Mouse (Mus musculus) MN1 (cell line): ENCODE data around the gene Exoc3l4.

Experiments
- DNase-seq: peaks from one replicate; pipeline ENCODE4 v3.0.0-alpha.2; 2016; ENCODE audit warnings: low spot score

Exoc3l4 gene

GRCm38 (mm10) chr12:111450359-111450758 is 33.5 kb downstream of the Exoc3l4 start:
- DNase-seq, result peak; percentile 47

GRCm38 (mm10) chr12:111451561-111451960 is 34.7 kb downstream of the Exoc3l4 start:
- DNase-seq, result no peak

GRCm38 (mm10) chr12:111454021-111454420 is 37.2 kb downstream of the Exoc3l4 start:
- no peak for DNase-seq

DNA sequence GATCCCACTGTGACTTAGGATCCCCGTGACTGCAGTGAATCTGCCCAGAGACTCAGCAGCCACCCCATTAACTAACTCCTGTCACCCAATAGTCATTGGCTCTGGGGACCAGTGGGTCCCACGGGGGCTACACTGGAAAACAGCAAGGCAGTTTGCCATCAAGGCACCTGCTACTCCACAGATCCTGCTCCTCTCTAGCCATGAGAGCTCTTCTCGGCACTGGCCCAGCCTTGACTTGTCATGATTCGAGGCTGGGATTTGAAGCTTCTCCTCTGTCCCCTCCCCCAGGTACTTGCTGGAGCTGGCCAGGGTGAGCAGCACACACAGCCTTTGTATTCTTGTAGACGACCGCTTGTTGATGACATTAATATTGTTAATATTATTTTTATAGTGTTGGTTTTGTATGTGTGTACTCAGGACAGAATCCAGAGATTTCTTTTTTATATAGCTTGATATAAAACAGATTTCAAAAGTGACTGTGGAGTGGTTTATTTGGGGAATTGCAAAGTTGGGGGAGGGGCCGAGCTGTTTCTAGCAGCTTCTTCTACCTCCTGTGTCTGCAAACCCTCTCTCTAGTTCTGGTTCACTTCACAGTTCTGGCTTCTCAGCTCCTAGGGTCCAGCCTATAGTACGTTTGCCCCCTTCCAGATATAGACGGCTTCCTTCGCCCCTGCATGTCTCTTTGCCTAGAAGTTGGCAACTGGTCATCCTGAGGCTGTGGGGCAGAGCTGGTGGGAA is 37.9 kb downstream of the Exoc3l4 start:
- DNase-seq, result no peak

GRCm38 (mm10) chr12:111455311-111455846 is 38.6 kb downstream of the Exoc3l4 start:
- DNase-seq, result no peak

GRCm38 (mm10) chr12:111455860-111456259 is 39.0 kb downstream of the Exoc3l4 start:
- no peak for DNase-seq

DNA sequence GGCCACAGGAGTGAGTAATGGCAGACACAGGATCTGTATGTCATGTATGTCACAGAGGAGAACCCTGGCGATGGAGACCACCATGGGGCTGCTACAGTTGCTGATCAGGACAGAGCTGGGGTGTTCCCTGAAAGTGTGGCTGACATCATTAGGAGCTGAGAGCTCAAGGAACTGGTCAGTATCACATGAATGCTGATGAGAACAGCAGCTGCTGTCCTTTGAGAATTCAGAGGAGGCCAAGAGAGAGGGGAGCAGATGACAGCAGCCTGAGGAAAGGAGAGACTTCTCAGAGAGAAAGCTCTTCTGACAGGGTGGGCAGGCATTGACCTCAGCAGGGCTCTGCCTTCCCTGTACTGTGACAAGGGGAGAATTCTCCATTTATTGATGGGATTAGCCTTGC is 40.9 kb downstream of the Exoc3l4 start:
- no peak for DNase-seq

DNA sequence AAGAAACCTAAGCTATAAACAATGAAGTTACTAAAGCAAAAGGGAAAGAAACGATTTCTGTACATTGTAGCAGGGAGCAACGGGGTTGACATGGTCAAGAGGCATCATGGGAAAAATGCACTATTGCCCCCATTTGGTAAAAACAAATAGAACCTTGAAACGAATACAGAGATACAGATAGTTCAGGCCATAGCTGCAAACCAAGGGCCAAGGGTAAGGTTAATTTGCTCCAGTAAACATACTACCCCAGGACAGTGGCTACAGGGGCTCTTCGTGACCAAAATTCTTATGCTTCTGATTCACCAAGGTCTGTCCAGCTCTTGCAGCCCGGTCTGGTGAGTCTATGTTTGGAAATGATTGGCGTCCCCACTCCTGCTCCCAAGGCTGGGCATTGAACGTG is 46.8 kb downstream of the Exoc3l4 start:
- DNase-seq, result no peak

DNA sequence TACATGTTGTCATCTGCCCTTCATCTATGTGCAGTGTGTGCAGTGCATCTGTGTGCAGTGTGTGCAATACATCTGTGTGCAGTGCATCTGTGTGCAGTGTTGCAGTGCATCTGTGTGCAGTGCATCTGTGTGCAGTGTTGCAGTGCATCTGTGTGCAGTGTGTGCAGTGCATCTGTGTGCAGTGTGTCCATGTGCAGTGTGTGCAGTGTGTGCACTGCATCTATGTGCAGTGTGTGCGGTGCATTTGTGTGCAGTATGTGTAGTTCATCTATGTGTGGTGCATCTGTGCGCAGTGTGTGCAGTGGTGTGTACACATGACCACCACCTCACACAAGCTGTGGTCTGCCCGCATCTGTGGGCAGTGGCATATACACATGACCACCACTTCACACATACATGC is 49.6 kb downstream of the Exoc3l4 start:
- DNase-seq, result no peak

GRCm38 (mm10) chr12:111468206-111468605 is 51.4 kb downstream of the Exoc3l4 start:
- no peak for DNase-seq

DNA sequence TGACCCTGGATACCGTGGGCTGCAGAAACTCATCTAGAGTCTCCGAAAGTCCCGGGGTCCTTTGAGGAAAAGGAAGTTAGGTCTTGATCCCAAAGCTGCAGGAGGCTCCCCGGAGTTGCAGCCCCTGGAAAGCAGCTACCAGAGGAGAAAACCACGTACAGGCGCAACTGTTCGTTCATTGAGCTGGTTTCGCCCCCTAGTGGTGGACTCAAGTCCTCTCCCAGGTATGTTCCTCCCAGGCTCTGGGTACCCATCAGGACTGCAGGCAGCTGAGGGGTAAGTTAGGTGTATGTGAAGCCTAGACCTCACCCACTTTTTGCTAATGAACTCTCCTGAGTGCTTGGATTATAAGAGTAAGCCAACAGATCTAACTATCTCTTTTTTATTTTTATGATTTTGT is 52.7 kb downstream of the Exoc3l4 start:
- DNase-seq, result peak; percentile 61

- no peak for DNase-seq
Measured at GRCm38 (mm10) chr12:111471119-111471518, 54.3 kb downstream of the Exoc3l4 start.

GRCm38 (mm10) chr12:111471721-111472120 is 54.9 kb downstream of the Exoc3l4 start:
- no peak for DNase-seq

DNA sequence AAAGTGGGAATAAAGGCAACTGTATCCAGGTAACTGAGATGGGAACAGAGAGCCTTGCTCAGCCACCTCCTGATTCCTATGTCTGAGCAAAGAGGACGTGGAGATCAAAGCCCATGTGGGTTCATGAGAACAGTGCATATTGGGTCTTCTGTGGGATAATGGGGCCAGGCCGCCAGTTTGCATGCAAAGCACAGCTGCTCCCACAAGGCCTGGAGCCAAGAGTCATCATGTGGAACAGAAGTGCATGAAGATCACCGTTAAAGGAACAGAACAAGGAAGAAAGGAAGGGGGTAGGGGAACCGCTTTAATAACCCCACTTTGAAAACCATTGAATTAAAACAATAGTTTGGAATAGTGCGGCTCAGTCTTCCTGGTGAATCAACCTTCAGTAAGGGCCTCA is 56.1 kb downstream of the Exoc3l4 start:
- no peak for DNase-seq

- DNase-seq, result no peak
Measured at GRCm38 (mm10) chr12:111474384-111474783, 57.6 kb downstream of the Exoc3l4 start.

- no peak for DNase-seq
Measured at GRCm38 (mm10) chr12:111474893-111475643, 58.3 kb downstream of the Exoc3l4 start.

GRCm38 (mm10) chr12:111478924-111479323 is 62.1 kb downstream of the Exoc3l4 start:
- no peak for DNase-seq

DNA sequence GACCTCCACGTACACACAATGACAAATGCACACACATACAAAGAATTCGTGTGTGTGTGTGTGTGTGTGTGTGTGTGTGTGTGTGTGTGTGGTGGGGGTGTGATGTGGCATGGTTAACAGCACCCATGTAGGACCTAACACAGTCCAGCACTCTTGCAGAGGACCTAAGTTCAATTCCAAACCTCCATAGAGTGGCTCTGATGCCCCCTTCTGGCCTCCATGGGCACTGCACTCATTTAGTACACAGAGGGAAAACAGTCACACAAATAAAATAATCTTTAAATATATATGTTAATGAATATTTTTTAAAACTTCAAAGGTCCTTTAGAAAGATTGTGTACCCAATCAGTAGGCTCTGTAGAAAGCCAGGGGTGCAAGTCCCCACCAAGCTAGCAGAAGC is 63.1 kb downstream of the Exoc3l4 start:
- DNase-seq, result no peak
